Mouse (Mus musculus): Measurements from ENCODE around the gene Pdxk. TPM values are rescaled to one million over a fixed set of nuclear protein-coding genes. Genes with fewer than 3 reads are reported as not detected.

Pdxk gene
- total and polyA plus RNA-seq, 3 experiments: 4.3 to 6.8 (median 6.4) TPM

- no peak overlapping the region for H3K4me3 ChIP-seq (replicated peaks in 1 of 3; ENCODE audit: low read depth in 2 of 3, low read length in 2 of 3, poor library complexity in 1 of 3)
- no peak overlapping the region for H3K9ac ChIP-seq (ENCODE audit: insufficient read depth, low read depth)
- dilution Hi-C loops (cut with MboI; ENCODE audit: extremely low pct_ligation_motif_present, extremely low pct_unique_long_range_greater_than_20kb, low sequenced_read_pairs): no loop called here
- H3K9me3 ChIP-seq (replicated peaks; ENCODE audit: low read length): no peaks in the 10 kb centered on the region
- no peaks in the 10 kb centered on the region for H3K79me2 ChIP-seq (replicated peaks; ENCODE audit: control insufficient read depth, extremely low read depth, insufficient read depth, poor library complexity, severe bottlenecking)
- no peak overlapping the region for H3K4me2 ChIP-seq (ENCODE audit: insufficient read depth, low read depth, poor library complexity, severe bottlenecking)
- no peak for TF ChIP-seq CHD1 (IDR thresholded peaks at IDR 0.05; ENCODE audit: low read depth, low read length)
- TF ChIP-seq USF1 (IDR thresholded peaks at IDR 0.05; ENCODE audit: low read depth, low read length): no peak
- no peak for TF ChIP-seq MEF2A (IDR thresholded peaks at IDR 0.05; ENCODE audit: borderline replicate concordance, low read depth, low read length)
- TF ChIP-seq MAFK (IDR thresholded peaks at IDR 0.05; ENCODE audit: insufficient replicate concordance, low read length): no peak
- no peak for TF ChIP-seq ZC3H11A (IDR thresholded peaks at IDR 0.05; ENCODE audit: low read depth, low read length)
- TF ChIP-seq MAX (IDR thresholded peaks at IDR 0.05; ENCODE audit: low read length): no peak
- TF ChIP-seq CHD2 (IDR thresholded peaks at IDR 0.05; ENCODE audit: low read length): no peak
- TF ChIP-seq MYC (IDR thresholded peaks at IDR 0.05; ENCODE audit: low read depth, low read length): no peak
- no peak for TF ChIP-seq ZMIZ1 (IDR thresholded peaks at IDR 0.05; ENCODE audit: low read depth, low read length)
- TF ChIP-seq NRF1 (IDR thresholded peaks at IDR 0.05; ENCODE audit: low read depth, low read length): no peak
- TF ChIP-seq SIN3A (IDR thresholded peaks at IDR 0.05; ENCODE audit: low read length): no peak
- TF ChIP-seq USF2 (conservative IDR thresholded peaks at IDR 0.05; ENCODE audit: low read depth, low read length): no peak
- TF ChIP-seq RAD21 (IDR thresholded peaks at IDR 0.05; ENCODE audit: low read depth, low read length): no peak
- no peak for TF ChIP-seq IRF4 (IDR thresholded peaks at IDR 0.05; ENCODE audit: low read depth, low read length)
- TF ChIP-seq TCF12 (IDR thresholded peaks at IDR 0.05; ENCODE audit: low read depth, low read length): no peak
- TF ChIP-seq PAX5 (IDR thresholded peaks at IDR 0.05; ENCODE audit: low read length): no peak
- H3K4me1 ChIP-seq (ENCODE audit: control insufficient read depth in 1 of 2, insufficient read depth in 2 of 2): peaks cover 0 to 13% of the 10 kb centered on the region in 2 experiments; a peak in 3 of 4 replicates
- DNase-seq (ENCODE audit: extremely low read depth): no peak
- no peak overlapping the region for H3K27ac ChIP-seq (ENCODE audit: insufficient read depth, low read depth)
- H3K27me3 ChIP-seq (replicated peaks): no peaks in the 10 kb centered on the region
- peaks cover 8 to 46% of the 10 kb centered on the region in 2 experiments for H3K36me3 ChIP-seq (replicated peaks in 1 of 2; ENCODE audit: control insufficient read depth in 1 of 2, insufficient read depth in 1 of 2, low read length in 1 of 2)
- in situ Hi-C loops (cut with MboI; ENCODE audit: low pct_ligation_motif_present, low pct_unique_long_range_greater_than_20kb, low sequenced_read_pairs): no loop called here
Observed at GRCm38 (mm10) chr10:78452641-78453040, 12.1 kb downstream of the Pdxk start.

GRCm38 (mm10) chr10:78450761-78451160 is 14.0 kb downstream of the Pdxk start:
- DNase-seq (ENCODE audit: extremely low read depth): no peak
- Histone ChIP-seq H3K4me2 (ENCODE audit: insufficient read depth, low read depth, poor library complexity, severe bottlenecking) (no peak overlapping the region), H3K36me3 (replicated peaks in 1 of 2; ENCODE audit: control insufficient read depth in 1 of 2, insufficient read depth in 1 of 2, low read length in 1 of 2) (peaks cover 19 to 60% of the 10 kb centered on the region in 2 experiments), H3K27ac (ENCODE audit: insufficient read depth, low read depth) (no peak overlapping the region), H3K79me2 (replicated peaks; ENCODE audit: control insufficient read depth, extremely low read depth, insufficient read depth, poor library complexity, severe bottlenecking) (no peaks in the 10 kb centered on the region), H3K9me3 (replicated peaks; ENCODE audit: low read length) (no peaks in the 10 kb centered on the region), H3K4me3 (replicated peaks in 1 of 3; ENCODE audit: low read depth in 2 of 3, low read length in 2 of 3, poor library complexity in 1 of 3) (no peak overlapping the region), H3K27me3 (replicated peaks) (no peaks in the 10 kb centered on the region), H3K4me1 (ENCODE audit: control insufficient read depth in 1 of 2, insufficient read depth in 2 of 2) (no peaks in the 10 kb centered on the region), H3K9ac (ENCODE audit: insufficient read depth, low read depth) (no peak overlapping the region)
- in situ Hi-C loops (cut with MboI; ENCODE audit: low pct_ligation_motif_present, low pct_unique_long_range_greater_than_20kb, low sequenced_read_pairs) (no loop called here), dilution Hi-C loops (cut with MboI; ENCODE audit: extremely low pct_ligation_motif_present, extremely low pct_unique_long_range_greater_than_20kb, low sequenced_read_pairs) (no loop called here)
- TF ChIP-seq TBP (conservative IDR thresholded peaks at IDR 0.05; ENCODE audit: low read depth, low read length) (no peak), MAZ (IDR thresholded peaks at IDR 0.05; ENCODE audit: low read depth, low read length) (no peak), SMC3 (IDR thresholded peaks at IDR 0.05; ENCODE audit: low read depth, low read length) (no peak; the same call in 1 of the 2 replicates), NRF1 (IDR thresholded peaks at IDR 0.05; ENCODE audit: low read depth, low read length) (no peak), RAD21 (IDR thresholded peaks at IDR 0.05; ENCODE audit: low read depth, low read length) (peak; percentile 33), CTCF (conservative IDR thresholded peaks at IDR 0.05 in 1 of 2, IDR thresholded peaks at IDR 0.05 in 1 of 2; ENCODE audit: low read depth in 2 of 2, low read length in 2 of 2) (peak; percentile 36 to 49; a peak in 3 of 4 replicates), USF2 (conservative IDR thresholded peaks at IDR 0.05; ENCODE audit: low read depth, low read length) (no peak)
